Mouse (Mus musculus) heart, postnatal 0 days (tissue): ENCODE data around the gene Pgap3.
A peak's percentile ranks its signal among the peaks of the same experiment; 100 is the strongest.
"Not testable (repeated sequence)": the region's sequence is repeated elsewhere in the genome, so short reads cannot be mapped to it uniquely, and the experiment has no call there.

Experiments
- CTCF ChIP-seq: IDR thresholded peaks from 2 replicates; pipeline ENCODE4 v1.5.1; 2016; ENCODE audit warnings: antibody characterized with exemption, control low read depth, low read depth
- EP300 ChIP-seq: IDR thresholded peaks from 2 replicates; pipeline ENCODE4 v1.6.1; 2016; ENCODE audit warnings: antibody characterized with exemption, low read depth

GRCm38 (mm10) chr11:98382405-98382804 is 17.9 kb downstream of the Pgap3 start:
- 0 out of 2 replicates have a peak, but pooled peaks have one; percentile 2 for TF ChIP-seq CTCF
- TF ChIP-seq EP300: not testable (repeated sequence)
